Mouse (Mus musculus) brain, embryonic 18.5 days (tissue): ENCODE measurements around the gene Hist2h4.
"Not testable (repeated sequence)": the region's sequence is repeated elsewhere in the genome, so short reads cannot be mapped to it uniquely, and the experiment has no call there.

Experiments
- DNase-seq: peaks from one replicate; pipeline ENCODE4 v3.0.0-alpha.2; 2012; ENCODE audit warnings: low read depth, low spot score

Gene Hist2h4

DNA sequence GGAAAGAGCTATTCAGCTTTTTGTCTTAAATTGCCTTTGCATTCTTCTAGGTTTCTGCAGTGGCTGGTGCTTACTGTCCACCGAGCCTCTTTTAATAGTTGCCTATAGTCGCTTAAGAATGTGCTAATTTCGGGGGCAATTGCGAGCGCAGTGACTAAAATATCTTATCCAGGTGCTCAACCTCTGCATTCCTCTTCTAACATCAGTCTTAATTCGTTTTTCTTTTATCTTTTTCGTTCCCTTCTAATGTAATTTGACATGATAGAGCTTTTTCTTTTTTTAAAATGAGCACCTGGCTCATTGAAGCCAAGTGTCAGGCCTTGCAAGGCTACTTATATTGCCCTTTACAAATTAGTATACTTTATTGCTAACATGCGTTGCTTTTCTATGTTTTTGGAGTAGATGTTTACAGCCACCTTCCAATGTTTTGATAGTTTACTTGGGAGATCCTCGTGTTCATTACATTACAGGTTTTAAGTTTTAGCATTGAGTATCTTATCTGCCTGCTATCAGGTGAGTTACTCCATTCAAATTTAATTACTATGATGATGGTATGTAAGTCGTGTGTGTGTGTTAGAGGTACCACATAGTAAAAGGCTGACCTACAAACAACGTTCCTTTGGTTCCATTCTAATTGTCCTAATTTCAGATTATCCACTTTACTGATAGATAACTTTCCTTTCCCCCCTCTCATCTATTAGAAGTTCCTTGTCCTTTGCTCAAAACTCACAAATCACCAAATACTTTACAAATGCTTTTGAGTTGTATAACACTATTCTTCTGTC is 15.6 kb downstream of the Hist2h4 start:
- DNase-seq = no peak

GRCm38 (mm10) chr3:96246427-96246856 is 16.7 kb downstream of the Hist2h4 start, which contains the start of gene Hist2h3c1:
Gene Hist2h3c1 (plus strand): TSS chr3:96246685.
- not testable (repeated sequence) for DNase-seq

GRCm38 (mm10) chr3:96246018-96246417 is 17.1 kb downstream of the Hist2h4 start:
- DNase-seq = not testable (repeated sequence)

DNA sequence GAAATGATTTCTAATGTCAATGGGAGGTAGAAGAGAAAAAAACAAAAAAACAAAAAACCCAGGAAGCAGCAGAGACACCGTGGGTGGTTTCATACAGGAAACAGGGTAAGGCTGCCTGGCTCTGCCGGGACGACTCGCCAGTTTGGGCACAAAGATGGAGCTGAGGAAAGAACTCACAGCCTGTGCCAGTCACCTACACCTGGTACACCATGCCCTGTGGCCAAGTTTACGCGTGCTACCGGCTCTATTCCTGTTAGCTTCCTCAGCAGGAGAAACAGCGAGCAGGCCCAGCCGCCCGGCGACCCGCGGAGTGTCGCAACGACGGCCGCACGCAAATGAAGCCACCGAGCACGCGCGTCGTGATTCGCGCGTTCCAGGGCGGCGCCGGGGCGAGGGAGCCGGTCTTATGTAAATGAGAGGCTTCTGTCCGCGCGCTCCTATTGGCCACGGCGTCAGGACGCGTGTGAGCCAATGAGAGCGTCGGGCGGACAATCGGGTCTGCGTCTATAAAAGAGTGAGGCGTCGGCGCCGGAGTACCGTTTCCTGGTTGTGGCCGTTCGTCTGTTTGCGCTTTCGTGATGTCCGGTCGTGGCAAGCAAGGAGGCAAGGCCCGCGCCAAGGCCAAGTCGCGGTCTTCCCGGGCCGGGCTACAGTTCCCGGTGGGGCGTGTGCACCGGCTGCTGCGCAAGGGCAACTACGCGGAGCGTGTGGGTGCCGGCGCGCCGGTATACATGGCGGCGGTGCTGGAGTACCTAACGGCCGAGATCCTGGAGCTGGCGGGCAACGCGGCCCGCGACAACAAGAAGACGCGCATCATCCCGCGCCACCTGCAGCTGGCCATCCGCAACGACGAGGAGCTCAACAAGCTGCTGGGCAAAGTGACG is 17.9 kb downstream of the Hist2h4 start, which contains the start of gene Hist2h2aa1:
Gene Hist2h2aa1 (plus strand): TSS at position 495 of the 884 bp plus-strand sequence.
- DNase-seq = not testable (repeated sequence)

DNA sequence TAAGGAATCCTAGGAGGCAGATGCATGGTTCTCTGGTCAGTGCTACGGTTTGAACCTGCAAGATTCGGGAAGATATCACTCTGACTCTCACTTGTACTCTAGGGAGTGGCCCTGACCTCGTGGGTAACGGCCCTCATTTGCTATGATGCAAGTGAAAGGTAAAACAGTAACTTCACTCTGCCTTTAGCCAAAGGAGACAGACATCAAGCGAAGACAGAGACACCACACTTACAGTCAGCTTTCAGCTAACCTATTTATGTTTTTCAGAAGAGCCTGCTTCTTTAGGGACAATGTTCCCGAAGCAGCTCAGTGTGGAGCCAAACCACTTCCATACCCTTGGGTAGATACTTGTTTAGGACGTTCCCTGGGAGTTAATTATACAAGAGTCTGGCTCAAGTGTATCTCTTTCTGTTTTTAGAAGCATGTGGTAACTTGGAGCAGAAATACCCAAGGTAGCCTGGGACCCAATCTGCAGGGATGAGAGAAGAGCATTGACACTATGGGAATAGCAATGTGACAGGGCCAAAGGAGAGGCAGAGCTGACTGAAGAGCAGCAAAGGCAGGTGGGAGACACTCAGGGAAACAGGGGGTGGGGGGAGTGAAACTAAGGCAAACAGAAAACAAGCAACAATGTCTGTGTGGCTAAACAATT is 19.1 kb downstream of the Hist2h4 start:
- DNase-seq = no peak

GRCm38 (mm10) chr3:96240799-96241197 is 22.3 kb downstream of the Hist2h4 start:
- no peak for DNase-seq

DNA sequence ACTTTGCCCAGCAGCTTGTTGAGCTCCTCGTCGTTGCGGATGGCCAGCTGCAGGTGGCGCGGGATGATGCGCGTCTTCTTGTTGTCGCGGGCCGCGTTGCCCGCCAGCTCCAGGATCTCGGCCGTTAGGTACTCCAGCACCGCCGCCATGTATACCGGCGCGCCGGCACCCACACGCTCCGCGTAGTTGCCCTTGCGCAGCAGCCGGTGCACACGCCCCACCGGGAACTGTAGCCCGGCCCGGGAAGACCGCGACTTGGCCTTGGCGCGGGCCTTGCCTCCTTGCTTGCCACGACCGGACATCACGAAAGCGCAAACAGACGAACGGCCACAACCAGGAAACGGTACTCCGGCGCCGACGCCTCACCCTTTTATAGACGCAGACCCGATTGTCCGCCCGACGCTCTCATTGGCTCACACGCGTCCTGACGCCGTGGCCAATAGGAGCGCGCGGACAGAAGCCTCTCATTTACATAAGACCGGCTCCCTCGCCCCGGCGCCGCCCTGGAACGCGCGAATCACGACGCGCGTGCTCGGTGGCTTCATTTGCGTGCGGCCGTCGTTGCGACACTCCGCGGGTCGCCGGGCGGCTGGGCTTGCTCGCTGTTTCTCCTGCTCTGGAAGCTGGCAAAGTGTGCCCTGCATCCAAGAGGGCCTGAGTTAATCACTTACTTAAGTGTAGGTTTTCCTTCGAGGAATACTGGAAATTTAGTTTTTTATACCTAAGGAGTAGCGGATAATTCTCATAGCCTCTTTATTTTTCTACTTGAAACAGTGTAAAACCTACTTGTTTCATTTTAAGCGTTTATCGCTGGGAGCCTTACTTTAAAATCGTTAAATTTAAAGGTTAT is 22.9 kb downstream of the Hist2h4 start, which contains the start of gene Hist2h2aa2:
Gene Hist2h2aa2 (minus strand): TSS at position 328 of the 850 bp plus-strand sequence.
- not testable (repeated sequence) for DNase-seq

DNA sequence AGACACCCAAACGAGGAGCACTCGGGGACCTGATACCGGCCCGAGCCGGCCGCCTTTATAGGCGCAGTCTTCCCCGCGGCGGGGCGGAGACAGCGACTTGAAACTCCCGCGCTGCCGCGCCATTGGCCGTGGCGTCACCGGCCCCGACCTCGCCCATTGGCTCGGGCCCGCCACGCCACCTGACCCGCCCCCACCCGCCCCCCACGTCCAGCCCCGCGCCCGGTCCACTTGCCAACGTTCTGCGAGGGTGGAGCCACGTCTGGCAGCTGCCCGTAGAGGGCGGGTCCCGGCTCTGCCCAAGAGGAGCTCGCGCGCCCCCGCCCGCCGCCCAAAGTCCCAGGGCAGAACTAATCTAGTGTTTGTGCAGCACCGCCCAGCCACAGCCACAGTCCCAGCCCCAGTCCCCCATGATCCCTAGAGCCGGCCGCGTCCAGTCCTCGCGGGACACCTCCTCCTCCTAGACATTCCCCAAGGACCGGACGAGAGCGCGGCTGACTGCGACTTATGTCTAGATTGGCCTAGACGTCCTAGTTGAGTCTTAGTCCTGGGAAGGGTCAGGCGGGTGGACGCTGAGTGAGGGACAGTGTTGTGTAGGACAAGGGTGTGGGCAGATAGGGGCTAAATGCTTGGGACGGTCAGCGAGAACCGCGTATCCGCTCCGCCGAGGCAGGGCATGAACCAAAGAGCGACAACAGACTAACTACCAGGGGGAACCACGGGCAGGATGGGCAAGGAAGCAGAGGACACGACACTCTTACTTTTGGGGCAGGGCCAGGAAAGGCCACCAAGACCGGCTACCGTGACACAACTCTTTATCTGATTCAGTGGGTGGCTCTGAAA is 23.9 kb downstream of the Hist2h4 start, which contains the start of gene Hist2h3c2:
Gene Hist2h3c2 (minus strand): TSS at position 174 of the 840 bp plus-strand sequence.
- not testable (repeated sequence) for DNase-seq

DNA sequence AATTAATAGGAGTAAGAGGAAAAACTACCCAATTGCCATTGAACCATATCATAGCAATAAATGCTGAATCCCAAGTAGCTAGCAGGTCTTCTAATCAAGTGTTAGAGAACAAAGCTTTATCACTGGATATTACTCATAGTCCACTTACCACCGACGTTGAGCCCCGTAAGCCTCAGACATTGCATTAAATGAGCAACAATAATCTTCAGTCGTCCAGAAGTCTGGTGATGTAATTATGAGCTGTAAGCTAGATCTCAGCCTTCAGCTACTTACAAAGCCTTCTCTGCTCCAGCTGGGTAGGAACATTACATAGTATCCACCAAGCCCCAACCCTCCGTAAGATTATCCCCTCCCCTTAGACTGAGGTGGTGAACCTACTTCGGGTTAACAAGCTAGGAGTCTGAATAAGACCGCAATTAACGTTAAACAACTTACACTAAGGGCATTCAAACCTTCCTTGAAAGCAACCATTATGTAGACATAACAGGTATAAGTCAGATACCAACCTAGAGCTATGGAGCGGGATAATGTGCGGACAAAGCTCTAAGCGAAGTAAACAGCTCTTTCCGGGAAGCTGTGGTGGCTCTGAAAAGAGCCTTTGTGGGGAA is 25.1 kb downstream of the Hist2h4 start:
- DNase-seq = no peak

DNA sequence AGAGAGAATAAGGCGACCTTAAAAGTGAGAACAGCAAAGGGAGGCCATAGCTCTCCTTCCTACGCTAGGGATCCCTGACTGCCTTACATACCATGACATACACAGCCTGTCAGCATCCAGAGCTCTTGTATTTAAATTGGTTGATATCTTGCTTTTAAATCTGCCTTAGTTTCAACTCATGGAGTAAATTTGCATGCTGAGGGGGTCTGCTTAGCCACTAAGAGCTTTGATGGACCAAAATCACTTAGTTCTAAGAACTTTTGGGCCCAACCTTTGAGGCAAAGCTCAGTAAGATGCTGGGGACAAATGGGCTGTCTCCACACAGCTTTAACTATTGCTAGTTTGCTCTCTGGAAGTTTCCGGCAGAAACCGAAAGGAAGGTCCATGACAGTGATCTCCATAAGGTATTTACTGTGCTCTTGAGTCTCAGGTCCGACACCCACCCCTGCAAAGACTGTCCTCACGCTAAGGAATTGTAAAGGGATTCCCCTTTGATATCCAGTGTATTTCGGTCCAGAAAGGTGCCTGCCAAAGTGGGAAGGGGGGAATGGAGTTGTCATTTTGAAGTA is 25.7 kb downstream of the Hist2h4 start:
- DNase-seq = no peak

GRCm38 (mm10) chr3:96236834-96237334 is 26.2 kb downstream of the Hist2h4 start:
- no peak for DNase-seq

GRCm38 (mm10) chr3:96235836-96236235 is 27.3 kb downstream of the Hist2h4 start:
- DNase-seq = no peak

DNA sequence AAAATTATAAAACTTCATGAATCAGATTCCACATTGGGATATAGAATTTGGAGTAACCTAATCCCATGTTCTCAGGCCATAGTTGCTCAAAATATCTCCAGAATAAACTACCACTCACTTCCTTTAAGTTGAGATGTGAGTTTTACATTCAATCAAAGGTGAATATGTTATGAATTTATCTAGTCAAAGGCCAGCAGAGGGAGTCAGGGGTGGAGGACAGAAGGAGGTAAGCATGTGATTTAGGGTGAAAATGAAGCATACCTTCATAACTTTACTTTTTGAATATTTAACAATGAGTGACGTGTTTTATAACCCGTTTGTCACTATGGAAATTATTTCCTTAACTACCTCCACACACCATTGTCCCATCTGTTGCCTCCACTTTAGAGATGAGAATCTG is 28.2 kb downstream of the Hist2h4 start:
- no peak for DNase-seq

GRCm38 (mm10) chr3:96231758-96232120 is 31.4 kb downstream of the Hist2h4 start:
- DNase-seq = no peak

DNA sequence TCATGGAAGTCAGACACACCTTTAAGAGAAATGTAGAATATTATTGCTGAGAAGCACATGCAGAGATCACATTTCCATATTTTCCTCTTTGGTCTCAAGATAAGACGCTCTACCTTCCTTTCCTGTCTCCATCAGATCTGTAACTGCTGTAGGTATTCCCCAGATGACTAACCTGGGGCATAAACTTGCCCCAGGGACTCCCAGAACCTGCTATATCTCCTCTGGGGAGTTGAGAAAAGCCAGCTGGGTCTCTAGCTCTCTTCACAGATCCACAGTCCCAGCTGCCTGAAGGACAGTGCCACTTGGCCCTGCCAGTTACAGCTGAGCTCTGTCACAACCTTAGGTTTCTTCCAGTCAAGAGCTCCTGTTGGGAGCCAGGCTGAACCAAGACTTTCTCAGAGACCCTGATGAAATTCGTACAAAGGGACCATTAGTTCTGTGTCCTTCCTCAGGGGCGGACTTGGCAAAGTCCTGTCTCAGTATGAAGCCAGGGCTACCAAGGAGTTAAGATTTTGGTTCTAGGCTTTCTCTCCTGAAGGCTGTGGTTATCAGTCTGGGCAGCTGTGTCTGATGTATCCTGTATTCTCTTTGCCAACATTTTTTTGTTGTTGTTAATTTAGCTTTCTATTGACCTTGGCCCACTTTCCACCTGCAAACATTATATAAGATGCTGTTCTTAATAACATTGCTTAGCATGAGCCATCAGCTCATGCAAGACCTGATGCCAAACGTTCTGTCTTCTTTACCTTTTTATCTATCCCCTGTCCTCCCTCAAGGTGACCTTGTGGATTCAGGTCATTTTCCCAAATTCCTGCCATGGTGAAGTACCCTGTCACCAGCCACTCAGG is 32.0 kb downstream of the Hist2h4 start:
- DNase-seq = no peak

GRCm38 (mm10) chr3:96230404-96230803 is 32.7 kb downstream of the Hist2h4 start:
- no peak for DNase-seq

DNA sequence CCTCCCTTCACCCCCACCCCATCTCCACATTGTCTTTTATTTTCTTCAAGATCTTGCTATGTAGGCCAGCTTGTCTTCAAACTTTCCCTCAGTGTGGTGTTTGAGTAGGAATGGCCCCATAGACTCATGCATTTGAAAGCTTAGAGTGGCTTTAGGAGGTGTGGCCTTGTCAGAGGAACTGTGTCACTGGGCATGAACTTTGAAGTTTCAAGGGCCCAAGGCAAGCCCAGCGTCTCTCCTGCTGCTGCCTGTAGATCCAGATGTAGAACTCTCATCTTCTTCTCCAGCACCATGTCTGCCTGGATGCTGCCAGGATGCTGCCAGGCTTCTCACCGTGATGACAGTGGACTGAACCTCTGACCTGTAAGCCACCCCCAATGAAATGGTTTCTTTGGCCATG is 34.3 kb downstream of the Hist2h4 start:
- DNase-seq = no peak
